Mouse (Mus musculus) urinary bladder, postnatal 25 days (tissue): ENCODE measurements around the gene Twf2.
"Not testable (repeated sequence)": the region's sequence is repeated elsewhere in the genome, so short reads cannot be mapped to it uniquely, and the experiment has no call there.

Experiments used
- DNase-seq: peaks from one replicate; pipeline ENCODE4 v3.0.0; 2022; ENCODE audit warnings: low spot score

Gene Twf2

GRCm38 (mm10) chr9:106202819-106203636, at the start of gene Twf2:
Gene Twf2, plus strand, starts transcription at chr9:106203108.
- peak; percentile 91 for DNase-seq

GRCm38 (mm10) chr9:106154106-106154505, 48.8 kb upstream of the Twf2 start:
- no peak for DNase-seq

DNA sequence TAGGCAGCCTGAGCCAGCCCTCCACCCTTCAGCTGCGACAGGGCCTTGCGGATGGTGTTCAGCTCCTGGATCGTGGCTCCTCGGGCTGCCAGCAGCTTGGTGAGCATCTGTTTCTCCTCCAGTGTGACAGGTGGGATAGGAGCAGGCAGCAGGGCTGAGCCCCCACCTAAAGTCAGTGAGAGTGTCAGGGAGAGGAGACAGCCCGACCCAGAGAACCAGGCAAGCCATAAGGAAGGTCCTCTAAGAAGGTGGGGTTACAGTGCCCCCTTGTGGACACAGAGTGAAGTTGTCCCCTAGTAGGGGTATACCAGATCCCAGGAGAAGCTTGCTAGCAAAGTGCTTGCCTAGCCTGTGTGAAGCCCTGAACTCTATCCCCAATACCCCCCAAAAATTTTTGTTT, 46.5 kb upstream of the Twf2 start:
- DNase-seq, result peak; percentile 17

GRCm38 (mm10) chr9:106156921-106157622, 45.8 kb upstream of the Twf2 start:
- DNase-seq, result no peak

- no peak for DNase-seq
These were observed 45.3 kb upstream of the Twf2 start for GRCm38 (mm10) chr9:106157623-106157925.

DNA sequence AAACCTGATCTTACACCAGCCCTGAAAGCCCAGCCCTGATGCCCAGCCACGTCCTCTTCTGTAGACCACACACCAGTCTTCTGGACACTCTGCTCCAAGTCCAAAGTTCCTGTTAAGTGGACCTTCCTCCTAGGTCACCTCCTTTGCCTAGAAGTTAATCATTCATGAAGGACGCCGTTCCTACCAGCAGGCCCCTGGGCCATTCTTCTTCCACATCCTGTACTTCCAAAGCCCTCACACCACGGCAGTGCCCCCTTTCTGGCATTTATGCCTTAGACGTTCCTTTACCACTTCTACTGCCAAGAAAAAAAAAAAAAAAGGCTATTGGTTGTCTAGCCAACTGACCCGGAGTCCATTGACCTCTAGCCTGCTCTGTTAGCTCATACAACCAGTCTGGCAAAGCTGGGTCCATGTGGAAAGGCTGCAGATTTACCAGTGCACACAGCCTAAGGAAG, 44.8 kb upstream of the Twf2 start, which contains the start of gene Glyctk:
Gene Glyctk (minus strand): TSS at position 102 of the 455 bp plus-strand sequence.
- no peak for DNase-seq

GRCm38 (mm10) chr9:106159237-106159636, 43.7 kb upstream of the Twf2 start:
- DNase-seq, result no peak

- peak; percentile 97 for DNase-seq
These were observed 43.1 kb upstream of the Twf2 start for GRCm38 (mm10) chr9:106159784-106160301.

DNA sequence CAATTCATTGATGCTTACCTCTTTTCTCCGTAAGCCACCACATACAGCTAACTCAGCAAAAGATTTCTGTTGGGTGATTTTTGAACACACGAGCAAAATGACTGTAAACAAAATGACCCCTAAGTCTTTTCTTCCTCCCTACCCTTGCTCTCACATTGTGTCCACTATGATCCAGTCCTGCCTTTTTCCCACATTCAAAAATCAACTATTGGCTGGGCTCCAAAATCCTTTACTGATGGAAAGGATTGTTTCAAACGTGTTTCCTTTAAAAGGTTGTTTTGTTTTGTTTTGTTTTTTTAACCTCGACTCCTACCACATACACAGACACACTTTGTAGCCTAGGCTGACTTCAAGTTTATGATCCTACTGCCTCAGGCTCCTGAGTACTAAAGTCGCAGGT, 42.5 kb upstream of the Twf2 start:
- DNase-seq, result no peak

DNA sequence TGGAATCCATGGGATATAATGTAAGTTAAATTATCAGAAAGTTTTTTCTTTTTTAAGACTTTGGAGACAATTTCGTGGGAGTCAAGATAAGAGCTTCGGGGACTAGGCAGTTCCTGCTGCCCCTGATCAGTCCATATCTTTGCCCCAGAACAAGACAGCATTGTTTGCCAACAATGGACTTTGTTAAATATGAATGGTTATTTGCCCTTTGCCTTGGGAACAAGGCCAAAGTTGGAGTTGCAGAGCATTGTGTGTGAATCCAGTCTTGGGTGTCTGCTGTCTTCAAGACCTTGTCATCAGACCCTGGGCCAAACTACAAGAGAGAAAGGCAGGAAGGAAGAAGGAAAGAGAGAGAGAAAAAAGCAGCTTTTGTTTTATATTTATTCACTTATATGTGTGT, 36.2 kb upstream of the Twf2 start:
- DNase-seq, result no peak

GRCm38 (mm10) chr9:106167241-106167640, 35.7 kb upstream of the Twf2 start:
- no peak for DNase-seq

DNA sequence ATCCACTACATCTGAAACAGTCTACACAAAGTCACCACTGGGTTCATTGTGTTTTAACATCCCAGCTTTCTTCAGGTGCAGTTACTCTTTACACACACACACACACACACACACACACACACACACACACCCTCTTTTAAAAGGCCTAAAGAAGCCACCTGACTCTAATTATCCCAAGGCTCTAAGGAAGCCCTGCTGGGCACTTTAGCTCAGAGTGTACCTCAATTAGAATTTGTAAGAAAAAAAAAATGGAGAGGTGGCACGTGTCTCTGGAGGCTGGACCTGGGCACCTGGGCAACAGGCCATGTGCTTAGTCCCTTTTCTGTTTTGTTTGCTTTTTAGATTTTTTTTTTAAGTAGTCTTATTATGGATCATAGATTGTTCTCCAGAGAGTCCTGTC, 35.2 kb upstream of the Twf2 start:
- DNase-seq, result no peak

GRCm38 (mm10) chr9:106169006-106169405, 33.9 kb upstream of the Twf2 start:
- DNase-seq, result not testable (repeated sequence)

GRCm38 (mm10) chr9:106169917-106170316, 33.0 kb upstream of the Twf2 start:
- DNase-seq, result no peak

DNA sequence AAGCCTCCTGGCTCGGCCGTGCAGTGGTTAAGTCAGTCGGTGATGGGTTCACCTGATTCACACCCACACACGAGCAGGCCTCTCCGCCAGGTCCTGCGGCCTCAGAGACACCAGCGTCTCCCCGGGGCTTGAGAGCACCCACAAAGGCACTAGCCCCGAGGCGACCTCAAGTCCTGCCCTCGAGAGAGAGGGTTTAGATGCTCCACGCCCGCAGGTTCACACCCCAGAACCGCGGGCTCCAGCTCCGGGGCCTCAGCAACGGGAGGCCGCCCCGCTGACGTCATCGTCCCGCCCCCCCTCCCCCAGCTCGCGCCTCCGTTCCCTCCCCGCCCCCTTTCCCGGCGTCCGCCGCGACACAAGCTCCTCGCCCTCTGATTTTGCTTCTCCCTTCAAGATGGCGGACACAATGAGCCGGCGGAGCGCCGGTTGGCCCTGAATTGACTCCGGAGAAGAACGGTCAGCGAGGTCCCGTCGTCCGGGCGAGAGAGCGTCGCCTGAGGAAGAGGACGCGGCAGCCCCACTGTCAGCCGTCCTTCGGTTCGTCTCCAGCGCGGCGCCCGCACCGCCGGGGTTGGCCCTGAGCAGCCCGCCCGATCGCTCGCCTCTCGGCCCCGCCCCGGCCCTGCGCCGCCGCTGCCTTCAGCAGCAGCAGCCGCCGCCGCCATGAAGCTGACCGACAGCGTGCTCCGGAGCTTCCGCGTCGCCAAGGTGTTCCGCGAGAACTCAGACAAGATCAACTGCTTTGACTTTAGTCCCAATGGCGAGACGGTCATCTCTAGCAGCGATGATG, 32.2 kb upstream of the Twf2 start, which contains the start of gene Wdr82:
Gene Wdr82 (plus strand): TSS at position 373 of the 790 bp plus-strand sequence.
- peak; percentile 85 for DNase-seq

GRCm38 (mm10) chr9:106171346-106172158, 31.4 kb upstream of the Twf2 start:
- DNase-seq, result peak; percentile 63

- no peak for DNase-seq
These were observed 30.4 kb upstream of the Twf2 start for GRCm38 (mm10) chr9:106172527-106172926.

- no peak for DNase-seq
These were observed 29.5 kb upstream of the Twf2 start for GRCm38 (mm10) chr9:106173363-106173762.

DNA sequence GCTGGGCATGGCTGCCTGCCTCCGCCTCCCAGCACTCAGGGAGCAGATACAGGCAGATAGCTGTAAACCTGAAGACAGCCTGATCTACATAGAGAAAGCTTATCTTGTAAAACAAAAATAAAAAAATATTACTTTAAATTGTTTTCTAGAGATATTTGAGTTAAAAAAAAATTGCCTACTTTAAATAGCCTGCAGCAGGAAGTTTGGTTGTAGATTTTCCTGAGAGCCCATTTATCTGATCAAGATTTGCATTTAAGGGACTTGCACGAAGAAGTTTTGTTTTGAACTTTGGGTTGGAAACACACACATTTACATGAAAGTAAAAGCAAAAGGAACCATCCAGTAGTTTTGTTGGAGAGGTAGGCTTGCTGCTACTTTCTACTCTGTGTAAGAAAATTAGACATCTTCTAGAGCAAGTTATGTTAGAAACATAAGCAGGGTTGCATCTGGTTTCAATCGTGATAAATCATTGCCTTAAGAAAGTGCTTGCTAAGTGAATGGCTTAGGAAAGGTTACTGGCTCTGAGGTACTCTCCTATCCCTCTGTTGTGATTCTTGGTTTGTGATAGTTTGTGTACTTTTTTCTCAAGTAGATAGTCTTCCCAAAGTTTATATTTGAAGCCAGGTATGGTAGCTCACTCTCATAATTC, 27.2 kb upstream of the Twf2 start:
- no peak for DNase-seq

GRCm38 (mm10) chr9:106176769-106177168, 26.1 kb upstream of the Twf2 start:
- DNase-seq, result no peak

DNA sequence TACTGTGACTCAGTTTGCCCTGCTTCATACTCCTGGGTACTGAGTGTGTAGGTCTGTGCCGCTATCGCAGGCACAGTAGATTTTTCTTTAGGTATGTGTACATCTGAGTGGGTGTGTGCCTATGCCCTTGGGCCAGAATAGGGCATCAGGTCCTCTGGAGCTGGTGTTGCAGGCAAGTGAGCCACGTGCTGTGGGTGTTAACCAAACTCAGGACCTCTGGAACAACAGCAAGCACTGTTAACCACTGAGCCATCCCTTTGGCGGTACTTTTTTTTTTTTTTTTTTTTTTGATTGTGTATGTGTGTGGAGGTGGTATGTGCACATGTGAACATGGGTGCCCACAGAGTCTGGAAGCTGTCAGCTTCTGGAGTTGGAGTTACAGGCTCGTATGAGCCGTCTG, 25.1 kb upstream of the Twf2 start:
- DNase-seq, result no peak
